Mouse (Mus musculus): ENCODE measurements around the gene Cd69. TPM values are rescaled to one million over a fixed set of nuclear protein-coding genes. Genes with fewer than 3 reads are reported as not detected.
A peak's percentile ranks its signal among the peaks of the same experiment; 100 is the strongest.

Gene Cd69
- polyA plus RNA-seq (2017; shearing (Covaris generic)): 100 to 1,000 TPM; 220 to 231 TPM

DNA sequence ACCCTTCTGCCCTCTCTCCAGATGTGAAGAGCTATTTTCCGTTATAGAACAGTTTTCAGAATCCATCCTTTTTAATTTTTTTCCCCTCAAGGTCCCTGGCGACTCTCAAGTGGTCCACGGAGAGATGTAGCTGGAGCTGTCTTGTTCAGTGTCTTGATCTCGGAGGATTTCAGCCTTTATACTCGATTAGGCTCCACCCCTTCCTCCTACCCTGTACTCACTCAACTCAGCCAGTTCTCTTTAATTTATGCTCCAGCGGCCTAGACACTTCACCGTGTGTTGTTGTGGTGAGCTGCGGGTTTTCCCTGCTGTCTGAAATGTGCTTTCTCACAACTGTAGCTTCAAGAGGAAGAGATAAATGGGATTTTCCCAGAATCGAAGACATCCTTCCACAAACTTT is at the start of gene Cd69:
Cd69 (minus strand) TSS at position 217 of the 400 bp plus-strand sequence.
- ATAC-seq: peak; percentile 81

- no peak for ATAC-seq
These were observed 44.1 kb upstream of the Cd69 start for GRCm38 (mm10) chr6:129319331-129319730.

DNA sequence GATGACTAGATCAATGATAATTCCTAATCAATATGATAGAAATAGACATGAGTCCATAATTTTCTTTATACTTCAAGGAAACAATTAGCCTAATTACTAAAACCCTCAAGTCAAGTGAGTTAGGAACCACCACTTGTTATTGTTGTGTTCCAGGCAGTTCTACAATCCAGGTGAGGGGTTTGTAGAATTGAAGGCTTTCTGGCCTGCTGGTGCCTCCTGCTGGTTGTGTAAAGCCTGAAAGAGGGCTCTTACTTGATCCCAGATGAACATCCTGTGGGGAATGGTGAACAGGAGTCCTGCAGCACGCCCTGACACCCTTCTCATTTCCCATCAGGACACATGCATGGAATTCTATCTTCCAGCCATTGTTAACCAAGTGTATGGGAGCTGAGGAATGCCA is 43.2 kb upstream of the Cd69 start:
- ATAC-seq: peak; percentile 42

- peak; percentile 43 for ATAC-seq
These were observed 41.2 kb upstream of the Cd69 start for GRCm38 (mm10) chr6:129316463-129316862.

GRCm38 (mm10) chr6:129315698-129316097 is 40.5 kb upstream of the Cd69 start:
- ATAC-seq: peak; percentile 38

- peak; percentile 64 for ATAC-seq
These were observed 39.5 kb upstream of the Cd69 start for GRCm38 (mm10) chr6:129314655-129315168.

DNA sequence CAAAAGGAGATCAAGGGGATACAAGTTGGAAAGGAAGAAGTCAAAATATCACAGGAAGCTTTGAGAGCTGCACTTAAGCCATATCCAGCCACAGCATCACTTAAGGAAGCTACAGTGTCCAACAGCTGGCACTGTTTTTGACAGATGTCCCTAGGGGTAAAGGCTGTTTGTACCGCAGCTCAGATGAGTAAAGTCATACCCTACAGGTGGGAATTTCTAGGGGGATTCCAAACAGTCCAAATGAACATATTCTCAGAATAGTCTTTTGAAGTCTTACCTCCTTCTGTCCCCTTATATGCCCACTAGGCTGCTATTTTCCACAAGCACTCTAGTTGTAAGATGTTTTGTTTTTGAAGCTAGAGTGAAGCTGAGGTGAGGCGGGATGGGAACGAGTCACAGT is 37.3 kb upstream of the Cd69 start:
- ATAC-seq: peak; percentile 17

DNA sequence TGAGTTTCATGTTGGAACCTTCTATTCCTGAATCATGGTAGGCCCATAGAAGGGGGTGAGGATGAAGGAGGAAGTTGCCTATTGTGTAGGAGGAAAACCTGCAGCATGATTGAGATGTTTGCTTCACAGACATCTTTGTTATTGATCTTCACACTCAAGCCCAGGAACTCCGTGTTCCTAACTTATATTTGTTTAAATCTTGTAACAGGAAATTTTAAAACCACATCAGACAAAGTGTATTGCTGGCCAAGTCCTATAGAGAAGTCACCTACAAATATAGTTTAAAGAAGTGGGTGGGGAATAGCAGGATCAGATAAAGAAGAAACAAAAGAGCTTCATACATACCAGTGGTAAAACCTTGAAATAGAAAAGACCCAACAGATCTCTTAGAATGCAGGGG is 28.9 kb upstream of the Cd69 start:
- peak; percentile 68 for ATAC-seq

- ATAC-seq: no peak
These were observed 13.5 kb upstream of the Cd69 start for GRCm38 (mm10) chr6:129288708-129289107.

DNA sequence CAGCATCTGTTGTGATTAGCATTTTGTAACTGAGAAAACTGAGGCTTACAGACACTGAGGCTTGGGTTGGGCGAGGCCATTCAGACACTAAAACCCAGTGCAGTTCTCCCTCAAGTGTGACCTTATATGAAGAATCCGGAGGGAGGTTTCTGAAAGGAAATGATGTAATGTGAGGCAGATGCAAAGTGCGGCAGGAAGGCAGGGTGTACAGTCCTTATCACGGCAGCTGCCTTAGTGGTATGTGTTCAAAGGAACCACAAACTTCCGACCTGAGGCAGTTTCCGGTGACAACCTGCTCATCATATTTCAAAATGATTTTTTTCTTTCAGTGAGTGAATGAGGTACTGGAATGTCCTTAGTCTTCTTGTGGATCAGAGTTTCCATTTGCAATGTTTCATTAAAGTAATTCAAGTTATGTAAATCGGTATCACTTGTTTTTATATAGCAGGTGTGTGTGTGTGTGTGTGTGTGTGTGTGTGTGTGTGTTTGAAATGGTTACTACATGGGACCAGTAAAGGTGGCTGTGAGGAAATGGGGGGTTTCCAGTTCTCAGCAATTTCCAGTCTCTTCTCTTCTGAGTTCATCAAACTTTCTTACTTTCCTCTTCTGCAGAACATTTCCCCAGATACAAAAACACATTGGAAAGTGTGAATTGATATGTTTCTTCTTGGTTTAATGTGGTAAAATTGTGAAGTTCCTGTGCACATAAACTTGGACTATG is 9.3 kb upstream of the Cd69 start:
- peak; percentile 94 for ATAC-seq

DNA sequence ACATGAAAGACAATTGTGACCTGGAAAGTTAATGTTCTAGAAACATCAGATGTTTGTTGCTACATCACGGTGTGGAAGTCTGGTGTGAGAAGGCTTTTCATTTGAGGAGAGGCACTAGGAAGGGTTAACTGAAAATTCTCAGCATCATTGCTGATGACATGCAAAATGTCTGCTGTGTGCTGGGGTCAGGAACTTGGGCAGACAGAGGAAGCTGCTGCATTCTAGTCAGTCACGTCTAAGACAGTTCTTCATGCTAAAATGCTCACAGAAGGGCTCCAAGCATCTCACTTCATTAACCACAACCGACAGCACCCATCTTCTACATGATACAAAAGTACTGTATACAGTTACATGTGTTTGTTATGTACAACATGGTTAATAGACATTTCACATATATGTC is 8.0 kb upstream of the Cd69 start:
- ATAC-seq: peak; percentile 6

- ATAC-seq: no peak
These were observed 1.2 kb upstream of the Cd69 start for GRCm38 (mm10) chr6:129276483-129276882.

DNA sequence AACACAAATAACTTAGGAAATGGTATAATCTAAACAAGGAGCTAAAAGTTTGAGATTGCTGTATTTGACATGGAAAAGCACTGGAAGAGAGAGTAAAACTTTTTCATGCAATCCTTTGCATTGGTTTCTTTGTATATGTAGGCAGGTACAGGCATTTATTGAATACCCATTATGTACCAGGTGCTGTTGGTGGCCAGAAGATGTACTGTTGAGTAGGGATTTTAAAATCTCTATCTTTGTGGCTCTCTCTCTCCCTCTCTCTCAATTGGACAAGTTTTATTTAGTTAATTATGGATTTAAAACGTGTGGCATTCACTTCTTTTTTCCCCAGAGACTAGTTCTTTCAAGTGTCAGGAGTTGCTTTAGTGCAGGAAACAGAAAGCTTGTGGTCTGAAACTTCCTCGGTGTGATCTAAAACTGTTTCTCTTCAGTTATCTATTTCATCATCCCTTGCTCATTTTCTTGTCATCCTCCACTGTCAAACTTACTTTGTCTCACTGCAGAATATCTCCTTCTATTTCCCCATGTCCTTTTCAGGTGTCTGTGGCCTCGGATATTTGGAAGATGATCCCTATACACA is 478 bp upstream of the Cd69 start:
- ATAC-seq: peak; percentile 39

DNA sequence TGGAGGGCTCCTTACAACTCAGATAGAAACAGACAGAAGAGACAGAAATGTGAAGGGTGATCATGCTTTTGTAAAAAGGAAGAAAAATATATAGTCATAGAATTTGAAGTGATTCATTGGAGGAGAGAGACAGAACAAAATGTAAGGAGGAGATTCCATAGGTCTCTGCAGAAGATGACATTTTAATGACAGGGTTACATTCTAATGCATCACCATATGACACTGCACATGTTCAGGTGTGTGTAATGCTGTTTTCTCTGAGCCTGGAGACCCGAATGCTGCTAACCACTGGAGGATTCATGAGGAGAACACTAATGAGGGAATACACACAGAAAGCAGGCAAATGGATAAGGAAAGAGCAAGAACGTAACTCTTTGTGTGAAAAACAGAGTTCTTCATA is 760 bp downstream of the Cd69 start:
- no peak for ATAC-seq

DNA sequence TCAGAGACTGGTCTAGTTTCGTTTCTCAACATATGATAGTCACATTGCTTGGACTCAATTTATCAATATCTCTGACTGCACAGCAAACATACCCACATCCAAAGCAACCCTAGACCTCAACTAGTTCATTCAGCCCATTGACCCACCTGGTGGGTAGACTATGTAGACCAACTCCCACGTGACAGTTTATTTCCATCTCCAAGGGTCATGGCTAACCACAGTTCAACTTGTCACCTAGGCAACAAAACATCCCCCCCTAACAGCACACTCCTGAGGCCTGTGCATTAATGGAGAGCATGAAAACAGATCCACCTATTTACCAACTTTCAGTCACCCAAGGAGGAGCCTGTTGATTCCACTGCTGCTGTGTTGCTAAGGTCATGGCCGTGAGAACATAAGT is 1.6 kb downstream of the Cd69 start:
- peak; percentile 69 for ATAC-seq

- ATAC-seq: no peak
These were observed 8.7 kb downstream of the Cd69 start for GRCm38 (mm10) chr6:129266438-129267022.

DNA sequence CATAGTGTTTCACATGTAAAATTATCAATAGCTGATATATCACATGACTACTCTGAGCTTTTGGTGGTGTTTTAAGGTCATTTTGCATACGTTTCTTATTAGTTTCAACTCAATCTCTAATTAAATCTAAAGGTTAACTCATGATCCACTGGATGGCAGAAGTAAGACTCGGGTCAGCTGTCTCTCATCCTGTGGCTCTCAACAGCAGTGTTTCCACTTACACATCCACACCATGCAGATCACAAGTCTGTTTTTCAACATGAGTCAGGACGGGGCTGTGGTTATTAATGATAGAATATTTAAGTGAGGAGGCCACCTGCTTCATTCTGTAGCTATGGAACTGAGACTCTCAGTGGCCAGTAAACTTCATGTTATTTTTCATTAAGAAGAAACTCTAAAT is 9.4 kb downstream of the Cd69 start:
- no peak for ATAC-seq

GRCm38 (mm10) chr6:129260940-129261339 is 14.3 kb downstream of the Cd69 start:
- ATAC-seq: no peak

GRCm38 (mm10) chr6:129260034-129260433 is 15.2 kb downstream of the Cd69 start:
- peak; percentile 76 for ATAC-seq

- peak; percentile 63 for ATAC-seq
These were observed 19.2 kb downstream of the Cd69 start for GRCm38 (mm10) chr6:129256018-129256417.

DNA sequence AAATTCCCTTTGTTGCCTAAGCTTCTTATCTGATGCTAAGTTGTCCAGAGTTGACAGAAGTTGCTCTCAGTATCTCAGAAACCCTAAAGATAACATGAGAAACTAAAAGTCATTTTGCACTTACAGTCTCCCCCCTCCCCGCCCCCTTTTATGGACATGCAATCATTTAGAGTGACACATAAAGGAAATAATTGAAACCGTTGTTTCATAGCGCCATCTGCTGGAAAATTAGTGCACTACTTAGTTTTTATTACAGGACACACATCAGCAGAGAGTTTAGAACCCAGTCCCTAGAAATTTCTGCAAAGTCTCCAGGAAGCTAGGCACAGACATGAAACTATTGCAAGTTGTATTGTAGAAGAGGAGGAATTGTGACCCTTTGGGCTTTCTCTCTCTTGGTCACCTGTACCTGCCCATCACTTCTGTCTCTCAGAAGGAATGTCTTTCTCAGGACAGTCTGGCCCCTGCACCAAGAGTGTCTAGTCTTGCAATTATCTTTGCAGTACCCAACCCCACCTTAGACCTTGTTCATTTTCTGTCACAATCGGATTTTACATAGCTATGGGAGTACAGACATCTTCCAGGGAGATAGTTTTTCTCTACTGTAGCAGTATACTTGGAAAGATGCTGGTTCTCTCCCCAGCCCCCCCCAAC is 20.2 kb downstream of the Cd69 start:
- ATAC-seq: peak; percentile 83

DNA sequence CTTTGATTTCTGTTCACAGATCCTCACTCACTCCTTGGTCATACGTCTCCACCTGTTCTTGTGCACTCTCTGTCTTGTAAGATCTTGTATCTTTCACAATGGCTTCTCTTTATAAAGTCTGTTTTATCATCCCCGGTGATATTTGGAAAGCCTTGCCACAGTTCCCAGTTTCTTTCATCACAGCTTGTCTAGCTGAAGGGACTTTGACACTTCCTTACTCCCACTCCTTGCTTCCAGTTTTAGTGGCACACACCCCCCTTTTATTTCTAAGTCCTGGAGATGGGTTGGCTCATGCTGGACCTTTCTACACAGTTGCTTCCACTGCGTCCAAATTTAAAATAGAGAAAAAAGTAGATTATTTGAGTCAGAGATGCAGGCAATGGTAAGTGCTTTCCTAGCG is 20.9 kb downstream of the Cd69 start:
- no peak for ATAC-seq

- peak; percentile 90 for ATAC-seq
These were observed 27.0 kb downstream of the Cd69 start for GRCm38 (mm10) chr6:129248243-129248642.

Measured in CD4-positive, CD25-positive, alpha-beta regulatory T cell, adult 4 months (primary cell).